ENCODE assay signal across 8 mouse cellular contexts in the genomic region with DNA sequence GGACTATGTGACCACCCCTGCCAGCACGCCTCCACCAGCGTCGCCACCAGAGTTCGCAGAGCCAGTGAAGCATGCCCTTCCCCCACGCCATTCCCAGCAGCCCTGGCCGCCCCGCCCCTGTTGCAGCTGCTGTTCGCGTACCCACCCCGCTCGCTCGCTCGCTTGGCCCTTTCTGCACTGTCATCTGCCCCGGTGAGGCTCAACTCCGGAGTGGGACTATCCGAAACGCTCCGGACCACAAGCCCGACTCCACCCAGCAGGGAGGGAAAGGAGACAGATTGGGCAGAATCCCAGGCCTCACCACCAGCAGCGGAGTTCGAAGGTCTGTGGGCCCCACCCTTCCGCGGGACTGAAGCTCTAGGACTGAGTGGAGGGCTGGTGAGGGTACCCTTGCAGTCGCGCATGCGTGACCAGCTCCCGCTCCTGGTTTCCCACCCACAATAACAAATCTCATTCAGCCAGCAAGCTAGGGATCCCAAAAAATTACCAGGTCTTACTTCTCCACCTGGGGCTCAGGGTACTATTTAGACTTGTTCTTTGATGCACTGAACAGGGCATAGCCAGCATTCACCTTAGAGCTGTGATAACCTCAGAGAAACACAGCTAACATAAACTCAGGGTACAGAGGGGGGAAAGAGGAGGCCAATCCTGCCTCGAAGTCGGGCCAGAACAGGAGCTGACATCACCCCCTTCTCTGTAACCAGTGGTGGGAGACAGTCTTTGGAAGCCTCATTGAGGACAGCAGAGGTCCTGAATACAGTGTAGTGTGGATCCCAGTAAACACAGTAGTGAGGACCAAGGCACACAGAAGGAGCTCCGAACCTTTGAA. TPM values are rescaled to one million over a fixed set of nuclear protein-coding genes. Genes with fewer than 3 reads are reported as not detected.
DNase-seq lines count a peak whose midpoint lies in the region; ATAC-seq and TF ChIP-seq lines count a peak whose summit lies in the region.

No protein-coding gene starts in this region.

- no peaks in the 10 kb centered on the region for H3K9me3 ChIP-seq in forebrain, embryonic 16.5 days (ENCODE audit: control insufficient read depth, low read length)
- H3K9me3 ChIP-seq in hindbrain, embryonic 15.5 days, result no peaks in the 10 kb centered on the region
- H3K9me3 ChIP-seq in liver, embryonic 12.5 days (replicated peaks), result no peaks in the 10 kb centered on the region

- H3ac ChIP-seq in myocyte (ENCODE audit: control insufficient read depth, insufficient read length), result peak overlapping the region; percentile 8

- ATAC-seq in forebrain, embryonic 16.5 days, result peak; percentile 56
- ATAC-seq in hindbrain, embryonic 15.5 days (ENCODE audit: low FRiP score, low read depth), result peak; percentile 76
- ATAC-seq in liver, embryonic 12.5 days, result peak; percentile 57

- peak; percentile 68 for DNase-seq in embryo, embryonic 10 days (ENCODE audit: low spot score)
- DNase-seq in embryo, embryonic 9.5 days (ENCODE audit: extremely low spot score), result no peak
- DNase-seq in adrenal gland, postnatal 14 days, result peak; percentile 70
- no peak for DNase-seq in spleen, postnatal 14 days (ENCODE audit: low spot score in 2 of 2)

- H3K27me3 ChIP-seq in forebrain, embryonic 16.5 days (replicated peaks; ENCODE audit: control insufficient read depth, insufficient read depth, low read length), result peaks cover 61% of the 10 kb centered on the region
- peaks cover 58% of the 10 kb centered on the region for H3K27me3 ChIP-seq in hindbrain, embryonic 15.5 days
- H3K27me3 ChIP-seq in liver, embryonic 12.5 days (replicated peaks), result peaks cover 99% of the 10 kb centered on the region
- no peaks in the 10 kb centered on the region for H3K27me3 ChIP-seq in myocyte (ENCODE audit: control insufficient read depth, insufficient read depth, insufficient read length)

- 2% methylated on average over 23 of the region's 30 CpGs for WGBS in forebrain, embryonic 16.5 days
- WGBS in hindbrain, embryonic 15.5 days, result 3% methylated on average over 30 of the region's 30 CpGs
- WGBS in liver, embryonic 12.5 days (ENCODE audit: insufficient replicate concordance), result 3% methylated on average over 30 of the region's 30 CpGs

- H3K4me2 ChIP-seq in forebrain, embryonic 16.5 days (ENCODE audit: low read length), result peak overlapping the region; percentile 86
- H3K4me2 ChIP-seq in hindbrain, embryonic 15.5 days, result peak overlapping the region; percentile 94
- peak overlapping the region; percentile 65 for H3K4me2 ChIP-seq in liver, embryonic 12.5 days
- H3K4me2 ChIP-seq in myocyte (ENCODE audit: low read depth), result peak overlapping the region; percentile 76

- peak; percentile 90 for TF ChIP-seq POLR2A in myocyte (IDR thresholded peaks at IDR 0.05; ENCODE audit: insufficient read length, low read depth)

- no peaks in the 10 kb centered on the region for H3K79me2 ChIP-seq in myocyte (ENCODE audit: control insufficient read depth, insufficient read depth)

- H3K27ac ChIP-seq in forebrain, embryonic 16.5 days (ENCODE audit: low read length), result no peak overlapping the region
- no peak overlapping the region for H3K27ac ChIP-seq in hindbrain, embryonic 15.5 days (replicated peaks)
- H3K27ac ChIP-seq in liver, embryonic 12.5 days, result no peak overlapping the region

- peak overlapping the region; percentile 46 for H3K4me3 ChIP-seq in forebrain, embryonic 16.5 days (replicated peaks; ENCODE audit: low read length)
- H3K4me3 ChIP-seq in hindbrain, embryonic 15.5 days, result peak overlapping the region; percentile 46
- H3K4me3 ChIP-seq in liver, embryonic 12.5 days, result peak overlapping the region; percentile 41
- H3K4me3 ChIP-seq in myocyte, result peak overlapping the region; percentile 30

- peak overlapping the region; percentile 59 for H3K9ac ChIP-seq in forebrain, embryonic 16.5 days (replicated peaks; ENCODE audit: low read depth, low read length)
- peak overlapping the region; percentile 43 for H3K9ac ChIP-seq in hindbrain, embryonic 15.5 days
- no peak overlapping the region for H3K9ac ChIP-seq in liver, embryonic 12.5 days

- 0 out of 2 replicates have a peak, but pooled peaks cover 3% of the 10 kb centered on the region for H3K36me3 ChIP-seq in forebrain, embryonic 16.5 days (ENCODE audit: control insufficient read depth, insufficient read depth)
- peaks cover 8% of the 10 kb centered on the region for H3K36me3 ChIP-seq in hindbrain, embryonic 15.5 days
- H3K36me3 ChIP-seq in liver, embryonic 12.5 days, result no peaks in the 10 kb centered on the region
- H3K36me3 ChIP-seq in myocyte (ENCODE audit: control insufficient read depth, insufficient read depth), result no peaks in the 10 kb centered on the region

- H3K4me1 ChIP-seq in forebrain, embryonic 16.5 days (replicated peaks; ENCODE audit: control insufficient read depth, insufficient read depth, low read length), result peaks cover 21% of the 10 kb centered on the region
- peaks cover 26% of the 10 kb centered on the region for H3K4me1 ChIP-seq in hindbrain, embryonic 15.5 days (replicated peaks)
- peaks cover 26% of the 10 kb centered on the region for H3K4me1 ChIP-seq in liver, embryonic 12.5 days

TF ChIP-seq in myocyte, 11 proteins besides CTCF, POLR2A, EP300 and RAD21:
- TF ChIP-seq MYOG (IDR thresholded peaks at IDR 0.05; ENCODE audit: control insufficient read depth in 1 of 3, insufficient read depth in 1 of 3, insufficient read length in 2 of 3, low read depth in 2 of 3), result peak; percentile 59 to 99 (median 98)
- TF ChIP-seq TCF12 (IDR thresholded peaks at IDR 0.05; ENCODE audit: insufficient read depth, poor library complexity, severe bottlenecking), result peak; percentile 30
- peak in 2 of 3 experiments; percentile 97 to 100 for TF ChIP-seq MYOD1 (IDR thresholded peaks at IDR 0.05; ENCODE audit: control insufficient read depth in 1 of 3, insufficient read length in 2 of 3, low read depth in 2 of 3)
- peak; percentile 99 for TF ChIP-seq POLR2AphosphoS2 (IDR thresholded peaks at IDR 0.05; ENCODE audit: insufficient read length, low read depth)
- TF ChIP-seq USF1 (IDR thresholded peaks at IDR 0.05; ENCODE audit: low read depth), result no peak
- peak; percentile 43 for TF ChIP-seq SRF (IDR thresholded peaks at IDR 0.05; ENCODE audit: control insufficient read depth, insufficient read length, low read depth)
- TF ChIP-seq MAX (IDR thresholded peaks at IDR 0.05; ENCODE audit: low read depth), result no peak
- peak; percentile 89 for TF ChIP-seq TCF3 (IDR thresholded peaks at IDR 0.05; ENCODE audit: insufficient read length, low read depth)
- peak; percentile 32 for TF ChIP-seq REST (IDR thresholded peaks at IDR 0.05; ENCODE audit: insufficient read depth, insufficient read length)
- TF ChIP-seq CEBPB (IDR thresholded peaks at IDR 0.05; ENCODE audit: insufficient read depth, poor library complexity, severe bottlenecking), result no peak
- TF ChIP-seq E2F4 (IDR thresholded peaks at IDR 0.05; ENCODE audit: insufficient read depth), result no peak

RNA-seq across cellular contexts. Expression of gene Nol3, which starts 0.6 kb away (rescaled TPM):
- 11.5 and 13.4 TPM in 2 replicates for total RNA-seq in adrenal gland, postnatal 14 days (2021)
- 1.5 and 2.8 TPM in 2 replicates for polyA plus RNA-seq in forebrain, embryonic 16.5 days (2015; fragmentation: Nextera tagmentation; extraction: Ambion mirVana)
- polyA plus RNA-seq in hindbrain, embryonic 15.5 days (2015; fragmentation: Nextera tagmentation; extraction: Ambion mirVana), result 5.2 and 5.7 TPM in 2 replicates
- 0.12 and 0.18 TPM in 2 replicates for polyA plus RNA-seq in liver, embryonic 12.5 days (2016; fragmentation: Nextera tagmentation; extraction: Ambion mirVana)
- 23.2 TPM for polyA plus RNA-seq in myocyte (2012; fragmentation: generic; extraction: Trizol)

RNA-seq across cellular contexts. Expression of gene Hsf4, which starts 6.9 kb away (rescaled TPM):
- 0.41 and 0.70 TPM in 2 replicates for total RNA-seq in adrenal gland, postnatal 14 days (2021)
- 0.25 TPM in 1 of 2 replicates, not detected in the other for polyA plus RNA-seq in forebrain, embryonic 16.5 days (2015; fragmentation: Nextera tagmentation; extraction: Ambion mirVana)
- 0.54 and 0.76 TPM in 2 replicates for polyA plus RNA-seq in hindbrain, embryonic 15.5 days (2015; fragmentation: Nextera tagmentation; extraction: Ambion mirVana)
- not detected in 2 replicates for polyA plus RNA-seq in liver, embryonic 12.5 days (2016; fragmentation: Nextera tagmentation; extraction: Ambion mirVana)
- polyA plus RNA-seq in myocyte (2012; fragmentation: generic; extraction: Trizol), result 5.8 TPM

RNA-seq across cellular contexts. Expression of gene Fbxl8, which starts 12.1 kb away (rescaled TPM):
- total RNA-seq in adrenal gland, postnatal 14 days (2021), result 3.3 and 5.0 TPM in 2 replicates
- 0.83 and 0.96 TPM in 2 replicates for polyA plus RNA-seq in forebrain, embryonic 16.5 days (2015; fragmentation: Nextera tagmentation; extraction: Ambion mirVana)
- 1.3 and 1.6 TPM in 2 replicates for polyA plus RNA-seq in hindbrain, embryonic 15.5 days (2015; fragmentation: Nextera tagmentation; extraction: Ambion mirVana)
- 1.2 and 1.5 TPM in 2 replicates for polyA plus RNA-seq in liver, embryonic 12.5 days (2016; fragmentation: Nextera tagmentation; extraction: Ambion mirVana)
- polyA plus RNA-seq in myocyte (2012; fragmentation: generic; extraction: Trizol), result 10.5 TPM

RNA-seq across cellular contexts. Expression of gene Tradd, which starts 12.1 kb away (rescaled TPM):
- 12.7 and 15.9 TPM in 2 replicates for total RNA-seq in adrenal gland, postnatal 14 days (2021)
- polyA plus RNA-seq in forebrain, embryonic 16.5 days (2015; fragmentation: Nextera tagmentation; extraction: Ambion mirVana), result 23.4 and 27.3 TPM in 2 replicates
- polyA plus RNA-seq in hindbrain, embryonic 15.5 days (2015; fragmentation: Nextera tagmentation; extraction: Ambion mirVana), result 18.3 and 19.3 TPM in 2 replicates
- 17.7 and 18.3 TPM in 2 replicates for polyA plus RNA-seq in liver, embryonic 12.5 days (2016; fragmentation: Nextera tagmentation; extraction: Ambion mirVana)
- 27.0 TPM for polyA plus RNA-seq in myocyte (2012; fragmentation: generic; extraction: Trizol)

RNA-seq across cellular contexts. Expression of gene 4931428F04Rik, which starts 13.2 kb away (rescaled TPM):
- total RNA-seq in adrenal gland, postnatal 14 days (2021), result 2.6 and 4.6 TPM in 2 replicates
- polyA plus RNA-seq in forebrain, embryonic 16.5 days (2015; fragmentation: Nextera tagmentation; extraction: Ambion mirVana), result 110 and 125 TPM in 2 replicates
- polyA plus RNA-seq in hindbrain, embryonic 15.5 days (2015; fragmentation: Nextera tagmentation; extraction: Ambion mirVana), result 124 and 146 TPM in 2 replicates
- 1.6 TPM in 2 replicates for polyA plus RNA-seq in liver, embryonic 12.5 days (2016; fragmentation: Nextera tagmentation; extraction: Ambion mirVana)
- 6.2 TPM for polyA plus RNA-seq in myocyte (2012; fragmentation: generic; extraction: Trizol)

Comparison
In these comparisons a context has a peak if more than half of its experiments do, and no peak if none do; other contexts are left out.
1. DNase-seq: peak in embryo, embryonic 10 days (single experiment) and adrenal gland, postnatal 14 days (single experiment); none in embryo, embryonic 9.5 days (single experiment) and spleen, postnatal 14 days (0 of 2).
2. Peak in every context shown above with its lines, with median percentiles within 50 percentile points of each other: ATAC-seq, H3K4me2 ChIP-seq and H3K4me3 ChIP-seq.